Mouse (Mus musculus): ENCODE measurements around the gene Simc1. TPM values are rescaled to one million over a fixed set of nuclear protein-coding genes. Genes with fewer than 3 reads are reported as not detected.

Gene Simc1
- total and polyA plus RNA-seq, 3 experiments, result 4.9 to 11.9 TPM; not detected in 1

DNA sequence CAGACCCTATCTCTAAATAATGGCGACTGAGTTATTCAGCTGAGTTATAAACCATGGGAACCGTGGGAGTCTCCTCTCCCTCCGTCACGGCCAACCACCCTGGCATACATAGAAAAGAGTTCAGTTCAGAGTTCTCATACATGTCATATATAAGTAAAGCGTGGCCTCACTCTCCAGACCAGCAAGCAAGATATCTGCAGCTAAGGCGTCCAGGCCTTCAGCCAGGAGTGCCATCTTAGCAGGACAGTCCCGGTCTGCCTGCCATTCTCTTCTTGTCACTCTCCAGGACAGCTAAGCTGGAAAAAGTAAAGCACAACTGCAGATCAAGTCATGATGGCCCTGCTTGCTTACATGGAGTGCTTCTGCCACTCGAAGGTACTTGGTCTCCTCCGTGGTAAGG lies 52.6 kb downstream of the Simc1 start:
- Histone ChIP-seq H3K4me1 (ENCODE audit: control insufficient read depth in 1 of 2, insufficient read depth in 2 of 2, low read length in 2 of 2) (no peaks in the 10 kb centered on the region), H3K4me3 (ENCODE audit: control insufficient read depth in 1 of 2, insufficient read depth in 1 of 2, low read depth in 2 of 2, low read length in 2 of 2) (no peak overlapping the region), H3K27ac (ENCODE audit: control insufficient read depth, low read depth, low read length) (no peak overlapping the region), H3K79me2 (ENCODE audit: control insufficient read depth, insufficient read depth, low read length, poor library complexity) (0 out of 2 replicates have a peak, but pooled peaks cover 2% of the 10 kb centered on the region), H3K9ac (ENCODE audit: control insufficient read depth, low read depth, low read length, poor library complexity, severe bottlenecking) (no peak overlapping the region), H3K36me3 (ENCODE audit: control insufficient read depth in 1 of 2, insufficient read depth in 2 of 2, low read length in 2 of 2) (peaks cover 0 to 3% of the 10 kb centered on the region in 2 experiments; a peak in 2 of 4 replicates), H3K9me3 (replicated peaks; ENCODE audit: insufficient read depth, low read length) (no peaks in the 10 kb centered on the region), H3K27me3 (ENCODE audit: control insufficient read depth in 1 of 2, insufficient read depth in 2 of 2, low read length in 2 of 2) (no peaks in the 10 kb centered on the region)
- no peak for DNase-seq (ENCODE audit: low read depth, low spot score)
- no peak for TF ChIP-seq GABPA (IDR thresholded peaks at IDR 0.05; ENCODE audit: low read depth, low read length)
- TF ChIP-seq NELFE (IDR thresholded peaks at IDR 0.05; ENCODE audit: low read depth, low read length), result no peak
- TF ChIP-seq NRF1 (IDR thresholded peaks at IDR 0.05; ENCODE audit: insufficient read depth, low read depth, low read length, poor library complexity, severe bottlenecking), result no peak
- TF ChIP-seq CHD2 (IDR thresholded peaks at IDR 0.05; ENCODE audit: low read length), result no peak

DNA sequence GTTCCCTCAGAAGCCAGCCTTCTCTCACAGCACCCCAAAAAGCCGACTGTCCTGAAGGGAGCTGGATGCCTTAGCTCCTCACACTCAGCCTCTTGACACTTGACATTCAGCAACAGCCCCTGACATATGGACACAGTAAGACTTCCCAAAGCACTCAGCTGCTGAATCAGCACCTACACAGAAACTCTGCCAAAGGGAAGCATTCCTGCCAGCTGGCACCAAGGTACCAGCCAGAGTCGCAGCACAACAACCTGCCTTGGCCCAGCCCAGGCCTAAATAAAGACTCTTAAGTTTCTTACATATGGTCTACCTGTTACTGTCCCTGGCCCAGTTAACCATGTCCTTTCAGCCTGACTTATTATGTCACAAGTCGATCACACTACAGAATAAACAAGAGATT lies 53.2 kb downstream of the Simc1 start:
- H3K9me3 ChIP-seq (replicated peaks; ENCODE audit: insufficient read depth, low read length), result no peaks in the 10 kb centered on the region
- H3K36me3 ChIP-seq (ENCODE audit: control insufficient read depth in 1 of 2, insufficient read depth in 2 of 2, low read length in 2 of 2), result peaks cover 0 to 3% of the 10 kb centered on the region in 2 experiments; a peak in 2 of 4 replicates

DNA sequence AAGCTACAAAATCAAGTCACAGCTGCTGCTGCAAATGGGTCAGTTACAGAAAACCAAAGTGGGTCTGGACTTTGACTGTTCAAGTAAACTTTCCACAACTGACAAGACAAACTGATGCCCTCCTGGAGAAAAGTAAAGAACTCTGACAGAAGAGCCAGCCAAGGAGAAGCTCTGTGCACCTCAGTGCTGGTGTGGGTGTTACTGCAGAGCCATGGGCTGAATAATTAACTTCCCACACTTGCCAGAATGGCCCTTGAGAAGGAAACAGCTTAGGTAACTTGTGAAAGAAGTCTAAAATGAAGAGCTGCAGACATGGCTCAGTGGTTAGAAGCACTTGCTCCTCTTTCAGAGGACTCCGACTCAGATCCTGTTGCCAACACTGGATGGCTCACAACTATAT lies 54.1 kb downstream of the Simc1 start:
- Histone ChIP-seq H3K9ac (ENCODE audit: control insufficient read depth, low read depth, low read length, poor library complexity, severe bottlenecking) (no peak overlapping the region), H3K27me3 (ENCODE audit: control insufficient read depth in 1 of 2, insufficient read depth in 2 of 2, low read length in 2 of 2) (no peaks in the 10 kb centered on the region), H3K9me3 (replicated peaks; ENCODE audit: insufficient read depth, low read length) (no peaks in the 10 kb centered on the region), H3K27ac (ENCODE audit: control insufficient read depth, low read depth, low read length) (no peak overlapping the region), H3K36me3 (ENCODE audit: control insufficient read depth in 1 of 2, insufficient read depth in 2 of 2, low read length in 2 of 2) (peaks cover 0 to 3% of the 10 kb centered on the region in 2 experiments; a peak in 2 of 4 replicates), H3K4me1 (ENCODE audit: control insufficient read depth in 1 of 2, insufficient read depth in 2 of 2, low read length in 2 of 2) (no peaks in the 10 kb centered on the region), H3K4me3 (ENCODE audit: control insufficient read depth in 1 of 2, insufficient read depth in 1 of 2, low read depth in 2 of 2, low read length in 2 of 2) (no peak overlapping the region), H3K79me2 (ENCODE audit: control insufficient read depth, insufficient read depth, low read length, poor library complexity) (0 out of 2 replicates have a peak, but pooled peaks cover 2% of the 10 kb centered on the region)
- no peak for TF ChIP-seq ZKSCAN1 (IDR thresholded peaks at IDR 0.05; ENCODE audit: low read depth, low read length)
- TF ChIP-seq POLR2A (IDR thresholded peaks at IDR 0.05; ENCODE audit: control insufficient read depth in 1 of 2, insufficient read depth in 1 of 2, low read depth in 1 of 2, low read length in 2 of 2, poor library complexity in 1 of 2), result no peak
- TF ChIP-seq HCFC1 (IDR thresholded peaks at IDR 0.05; ENCODE audit: low read depth, low read length), result no peak
- TF ChIP-seq JUND (IDR thresholded peaks at IDR 0.05; ENCODE audit: low read depth, low read length), result no peak
- no peak for TF ChIP-seq MAZ (IDR thresholded peaks at IDR 0.05; ENCODE audit: low read depth, low read length)
- no peak for TF ChIP-seq TAL1 (IDR thresholded peaks at IDR 0.05; ENCODE audit: low read length)
- no peak for TF ChIP-seq RAD21 (IDR thresholded peaks at IDR 0.05; ENCODE audit: low read depth, low read length)
- TF ChIP-seq RCOR1 (IDR thresholded peaks at IDR 0.05; ENCODE audit: low read depth, low read length), result no peak
- no peak for TF ChIP-seq ELF1 (IDR thresholded peaks at IDR 0.05; ENCODE audit: low read depth, low read length)
- no peak for TF ChIP-seq CHD2 (IDR thresholded peaks at IDR 0.05; ENCODE audit: low read length)
- TF ChIP-seq NRF1 (IDR thresholded peaks at IDR 0.05; ENCODE audit: insufficient read depth, low read depth, low read length, poor library complexity, severe bottlenecking), result no peak
- DNase-seq (ENCODE audit: low read depth, low spot score), result no peak

More for the DNA sequence above, 53.2 kb downstream of the Simc1 start:
- Histone ChIP-seq H3K4me1 (ENCODE audit: control insufficient read depth in 1 of 2, insufficient read depth in 2 of 2, low read length in 2 of 2) (no peaks in the 10 kb centered on the region), H3K9ac (ENCODE audit: control insufficient read depth, low read depth, low read length, poor library complexity, severe bottlenecking) (no peak overlapping the region), H3K4me3 (ENCODE audit: control insufficient read depth in 1 of 2, insufficient read depth in 1 of 2, low read depth in 2 of 2, low read length in 2 of 2) (no peak overlapping the region), H3K27me3 (ENCODE audit: control insufficient read depth in 1 of 2, insufficient read depth in 2 of 2, low read length in 2 of 2) (no peaks in the 10 kb centered on the region), H3K27ac (ENCODE audit: control insufficient read depth, low read depth, low read length) (no peak overlapping the region), H3K79me2 (ENCODE audit: control insufficient read depth, insufficient read depth, low read length, poor library complexity) (0 out of 2 replicates have a peak, but pooled peaks cover 2% of the 10 kb centered on the region)
- no peak for DNase-seq (ENCODE audit: low read depth, low spot score)
- TF ChIP-seq ZNF384 (IDR thresholded peaks at IDR 0.05; ENCODE audit: low read depth, low read length) (no peak), MEF2A (IDR thresholded peaks at IDR 0.05; ENCODE audit: extremely low read depth, insufficient replicate concordance, low read depth, low read length, poor library complexity, severe bottlenecking) (no peak), POLR2A (IDR thresholded peaks at IDR 0.05; ENCODE audit: control insufficient read depth in 1 of 2, insufficient read depth in 1 of 2, low read depth in 1 of 2, low read length in 2 of 2, poor library complexity in 1 of 2) (no peak), RCOR1 (IDR thresholded peaks at IDR 0.05; ENCODE audit: low read depth, low read length) (no peak), USF2 (IDR thresholded peaks at IDR 0.05; ENCODE audit: borderline replicate concordance in 1 of 2, insufficient read depth in 1 of 2, low read depth in 1 of 2, low read length in 2 of 2) (no peak)

Measured in MEL (cell line).